15 mouse cellular contexts compared by ENCODE assay signal in genomic region chr9:25048289-25048688, GRCm38 (mm10). TPM values are rescaled to one million over a fixed set of nuclear protein-coding genes. Genes with fewer than 3 reads are reported as not detected.
DNase-seq lines count a peak whose midpoint lies in the region; ATAC-seq and TF ChIP-seq lines count a peak whose summit lies in the region.
"Had no signal": no experiment of that assay in that cellular context is flagged by ENCODE, and none has a peak within 500 bp of the region (broad histone marks: within the 10 kb centered on the region; RNA-seq: fewer than 3 reads in every experiment).

No protein-coding gene starts in this region.

- H3K9me3 ChIP-seq in heart, embryonic 14.5 days (ENCODE audit: control insufficient read depth, low read length): no peaks in the 10 kb centered on the region
- H3K9me3 ChIP-seq in lung, embryonic 16.5 days (ENCODE audit: control insufficient read depth, low read length): no peaks in the 10 kb centered on the region
- no peaks in the 10 kb centered on the region for H3K9me3 ChIP-seq in intestine, embryonic 14.5 days (ENCODE audit: control insufficient read depth, low read length)
- H3K9me3 ChIP-seq in forebrain, embryonic 11.5 days (ENCODE audit: control insufficient read depth, low read length): no peaks in the 10 kb centered on the region

- H3K79me2 ChIP-seq in myocyte (ENCODE audit: control insufficient read depth, insufficient read depth): no peaks in the 10 kb centered on the region

- TF ChIP-seq POLR2A in lung, adult 2 months (IDR thresholded peaks at IDR 0.05; ENCODE audit: borderline replicate concordance, extremely low read depth, low read depth, low read length): no peak
- no peak for TF ChIP-seq POLR2A in myocyte (IDR thresholded peaks at IDR 0.05; ENCODE audit: insufficient read length, low read depth)

- no peaks in the 10 kb centered on the region for H3K27me3 ChIP-seq in heart, embryonic 14.5 days (ENCODE audit: control insufficient read depth, insufficient read depth, low read length)
- no peaks in the 10 kb centered on the region for H3K27me3 ChIP-seq in lung, embryonic 16.5 days (ENCODE audit: control insufficient read depth, insufficient read depth, low read depth, low read length)
- H3K27me3 ChIP-seq in intestine, embryonic 14.5 days (replicated peaks; ENCODE audit: control insufficient read depth, insufficient read depth, low read length): no peaks in the 10 kb centered on the region
- peaks cover 6% of the 10 kb centered on the region for H3K27me3 ChIP-seq in myocyte (ENCODE audit: control insufficient read depth, insufficient read depth, insufficient read length)
- no peaks in the 10 kb centered on the region for H3K27me3 ChIP-seq in forebrain, embryonic 11.5 days (ENCODE audit: control insufficient read depth, insufficient read depth, low read length)
- H3K27me3 ChIP-seq: Patski had no signal

- DNase-seq in heart, postnatal 10 days: no peak
- DNase-seq in lung, adult 2 months: no peak
- DNase-seq in intestine, embryonic 14.5 days (ENCODE audit: low spot score): no peak
- DNase-seq in left cerebral cortex, postnatal 10 days (ENCODE audit: extremely low spot score in 1 of 2, low spot score in 2 of 2): no peak
- DNase-seq in forebrain, embryonic 11.5 days (ENCODE audit: low spot score): no peak
- DNase-seq: adrenal gland, postnatal 10 days; gastrocnemius, postnatal 36 days had no signal

- no peak for ATAC-seq in heart, embryonic 14.5 days (ENCODE audit: insufficient number of reproducible peaks, insufficient read depth, low FRiP score, low read depth)
- ATAC-seq in lung, embryonic 16.5 days (ENCODE audit: low read depth): peak; percentile 72
- no peak for ATAC-seq in intestine, embryonic 14.5 days (replicated peaks; ENCODE audit: low FRiP score, low TSS enrichment, low read depth)
- no peak for ATAC-seq in forebrain, embryonic 11.5 days (replicated peaks; ENCODE audit: low FRiP score)
- ATAC-seq: CD4-positive, CD25-positive, alpha-beta regulatory T cell, adult 4 months; forebrain, embryonic 16.5 days; Patski had no signal

- TF ChIP-seq CTCF in lung, adult 2 months (IDR thresholded peaks at IDR 0.05; ENCODE audit: insufficient read depth, low read length): no peak

- H3K36me3 ChIP-seq in heart, embryonic 14.5 days (ENCODE audit: control insufficient read depth, insufficient read depth, low read length): no peaks in the 10 kb centered on the region
- H3K36me3 ChIP-seq in lung, embryonic 16.5 days (ENCODE audit: control insufficient read depth, insufficient read depth, low read length): no peaks in the 10 kb centered on the region
- no peaks in the 10 kb centered on the region for H3K36me3 ChIP-seq in intestine, embryonic 14.5 days (ENCODE audit: control insufficient read depth, insufficient read depth, low read length)
- H3K36me3 ChIP-seq in myocyte (ENCODE audit: control insufficient read depth, insufficient read depth): no peaks in the 10 kb centered on the region
- H3K36me3 ChIP-seq in forebrain, embryonic 11.5 days (ENCODE audit: control insufficient read depth, insufficient read depth, low read length): no peaks in the 10 kb centered on the region

- no peak overlapping the region for H3K9ac ChIP-seq in heart, embryonic 14.5 days (ENCODE audit: low read length)
- no peak overlapping the region for H3K9ac ChIP-seq in lung, embryonic 16.5 days (ENCODE audit: low read length)
- H3K9ac ChIP-seq in intestine, embryonic 14.5 days (ENCODE audit: low read length): no peak overlapping the region
- no peak overlapping the region for H3K9ac ChIP-seq in forebrain, embryonic 11.5 days (ENCODE audit: low read length)

- 0 out of 4 replicates have a peak, but pooled peaks cover 0 to 4% of the 10 kb centered on the region in 2 experiments for H3K4me1 ChIP-seq in heart, embryonic 14.5 days (ENCODE audit: control insufficient read depth in 2 of 2, insufficient read depth in 2 of 2, low read length in 2 of 2)
- 0 out of 2 replicates have a peak, but pooled peaks cover 2% of the 10 kb centered on the region for H3K4me1 ChIP-seq in lung, embryonic 16.5 days (replicated peaks; ENCODE audit: control insufficient read depth, insufficient read depth, low read length)
- peaks cover 2% of the 10 kb centered on the region; the same call in 1 of the 2 replicates for H3K4me1 ChIP-seq in lung, adult 2 months (ENCODE audit: control insufficient read depth, insufficient read depth, low read length)
- no peaks in the 10 kb centered on the region for H3K4me1 ChIP-seq in intestine, embryonic 14.5 days (replicated peaks; ENCODE audit: control insufficient read depth, insufficient read depth, low read length)
- H3K4me1 ChIP-seq in forebrain, embryonic 11.5 days (replicated peaks; ENCODE audit: control insufficient read depth, insufficient read depth, low read length): no peaks in the 10 kb centered on the region

- intact Hi-C loops in heart, postnatal 10 days (cut with DNase I): no loop called here
- intact Hi-C loops in left cerebral cortex, postnatal 10 days (cut with DNase I): no loop called here

- H3K27ac ChIP-seq in heart, embryonic 14.5 days (replicated peaks in 1 of 2; ENCODE audit: control insufficient read depth in 1 of 2, insufficient read depth in 1 of 2, low read depth in 2 of 2, low read length in 2 of 2): no peak overlapping the region
- peak overlapping the region; percentile 19 for H3K27ac ChIP-seq in lung, embryonic 16.5 days (ENCODE audit: low read length)
- H3K27ac ChIP-seq in intestine, embryonic 14.5 days (ENCODE audit: low read depth): no peak overlapping the region
- no peak overlapping the region for H3K27ac ChIP-seq in forebrain, embryonic 11.5 days (ENCODE audit: low read depth, low read length)

- H3K4me3 ChIP-seq in heart, embryonic 14.5 days (ENCODE audit: control insufficient read depth in 1 of 2, insufficient read depth in 1 of 2, low read depth in 1 of 2, low read length in 2 of 2): no peak overlapping the region
- no peak overlapping the region for H3K4me3 ChIP-seq in lung, embryonic 16.5 days (ENCODE audit: low read length)
- no peak overlapping the region for H3K4me3 ChIP-seq in lung, adult 2 months (replicated peaks; ENCODE audit: extremely low read depth, low read depth, low read length)
- H3K4me3 ChIP-seq in intestine, embryonic 14.5 days (ENCODE audit: low read depth, low read length): no peak overlapping the region
- no peak overlapping the region for H3K4me3 ChIP-seq in myocyte
- H3K4me3 ChIP-seq in forebrain, embryonic 11.5 days (ENCODE audit: low read depth, low read length): no peak overlapping the region

- H3ac ChIP-seq in myocyte (ENCODE audit: control insufficient read depth, insufficient read length): no peak overlapping the region

- WGBS in heart, embryonic 14.5 days: 36% methylated on average over 2 of the region's 2 CpGs
- WGBS in lung, embryonic 16.5 days: 26% methylated on average over 2 of the region's 2 CpGs
- WGBS in lung, adult 2 months: 22% methylated on average over 2 of the region's 2 CpGs
- 26% methylated on average over 2 of the region's 2 CpGs for WGBS in intestine, embryonic 14.5 days
- 57% methylated on average over 2 of the region's 2 CpGs for WGBS in forebrain, embryonic 11.5 days

- H3K4me2 ChIP-seq in heart, embryonic 14.5 days (ENCODE audit: low read length): peak overlapping the region; percentile 35
- peak overlapping the region; percentile 9 for H3K4me2 ChIP-seq in lung, embryonic 16.5 days (ENCODE audit: low read depth, low read length)
- H3K4me2 ChIP-seq in intestine, embryonic 14.5 days (ENCODE audit: low read length): peak overlapping the region; percentile 5; the same call in 1 of the 2 replicates
- peak overlapping the region; percentile 27 for H3K4me2 ChIP-seq in myocyte (ENCODE audit: low read depth)
- no peak overlapping the region for H3K4me2 ChIP-seq in forebrain, embryonic 11.5 days (ENCODE audit: low read depth, low read length, severe bottlenecking)

TF ChIP-seq in myocyte, 11 proteins besides CTCF, POLR2A, EP300 and RAD21:
- TF ChIP-seq CEBPB (IDR thresholded peaks at IDR 0.05; ENCODE audit: insufficient read depth, poor library complexity, severe bottlenecking) (no peak), MAX (IDR thresholded peaks at IDR 0.05; ENCODE audit: low read depth) (no peak), E2F4 (IDR thresholded peaks at IDR 0.05; ENCODE audit: insufficient read depth) (no peak), USF1 (IDR thresholded peaks at IDR 0.05; ENCODE audit: low read depth) (no peak), REST (IDR thresholded peaks at IDR 0.05; ENCODE audit: insufficient read depth, insufficient read length) (no peak), TCF12 (IDR thresholded peaks at IDR 0.05; ENCODE audit: insufficient read depth, poor library complexity, severe bottlenecking) (no peak), SRF (IDR thresholded peaks at IDR 0.05; ENCODE audit: control insufficient read depth, insufficient read length, low read depth) (no peak), POLR2AphosphoS2 (IDR thresholded peaks at IDR 0.05; ENCODE audit: insufficient read length, low read depth) (no peak), MYOD1 (IDR thresholded peaks at IDR 0.05; ENCODE audit: control insufficient read depth in 1 of 3, insufficient read length in 2 of 3, low read depth in 2 of 3) (no peak), TCF3 (IDR thresholded peaks at IDR 0.05; ENCODE audit: insufficient read length, low read depth) (no peak), MYOG (IDR thresholded peaks at IDR 0.05; ENCODE audit: control insufficient read depth in 1 of 3, insufficient read depth in 1 of 3, insufficient read length in 2 of 3, low read depth in 2 of 3) (no peak)

RNA-seq across cellular contexts. Expression of gene Gm10181, which starts 40.9 kb away (rescaled TPM):
- polyA plus RNA-seq in heart, embryonic 14.5 days (2014; fragmentation: Nextera tagmentation; extraction: Ambion mirVana): not detected in 2 replicates
- not detected for total RNA-seq in heart, postnatal 10 days (2021)
- polyA plus RNA-seq in lung, embryonic 16.5 days (2015; fragmentation: Nextera tagmentation; extraction: Ambion mirVana): not detected in 2 replicates
- polyA plus RNA-seq in lung, adult 2 months (2012; rRNA removed): not detected in 2 replicates
- polyA plus RNA-seq in intestine, embryonic 14.5 days (2014; fragmentation: Nextera tagmentation; extraction: Ambion mirVana): not detected in 2 replicates
- not detected for polyA plus RNA-seq in myocyte (2012; fragmentation: generic; extraction: Trizol)
- total RNA-seq in left cerebral cortex, postnatal 10 days (2021): not detected
- not detected in 2 replicates for polyA plus RNA-seq in forebrain, embryonic 11.5 days (2014; fragmentation: Nextera tagmentation; extraction: Ambion mirVana)
- total RNA-seq: adrenal gland, postnatal 10 days; gastrocnemius, postnatal 36 days; left cerebral cortex, adult 8-10 months had no signal
- polyA plus RNA-seq: CD4-positive, CD25-positive, alpha-beta regulatory T cell, adult 4 months; cortical plate, adult 2 months; forebrain, embryonic 16.5 days; Patski had no signal
